Mouse (Mus musculus) olfactory bulb, adult 2 months (tissue): ENCODE results near the gene Selenok.

ENCODE experiments used
- CTCF ChIP-seq: fragments of 200-500 bp; IDR thresholded peaks from 2 replicates; pipeline ENCODE4 v1.5.1; 2012; ENCODE audit warnings: low read depth, mild to moderate bottlenecking, low read length, moderate library complexity; ENCODE audit not compliant: insufficient read depth
- POLR2A ChIP-seq: fragments of 200-500 bp; IDR thresholded peaks from 2 replicates; pipeline ENCODE4 v1.6.1; 2012; ENCODE audit warnings: mild to moderate bottlenecking, low read depth, low read length, moderate library complexity; ENCODE audit not compliant: insufficient read depth

- TF ChIP-seq CTCF = no peak
- TF ChIP-seq POLR2A = no peak
These were observed 27.2 kb upstream of the Selenok start for GRCm38 (mm10) chr14:29940877-29941276.
